Mouse (Mus musculus): ENCODE data around the gene Dnah9.

The Dnah9 gene

DNA sequence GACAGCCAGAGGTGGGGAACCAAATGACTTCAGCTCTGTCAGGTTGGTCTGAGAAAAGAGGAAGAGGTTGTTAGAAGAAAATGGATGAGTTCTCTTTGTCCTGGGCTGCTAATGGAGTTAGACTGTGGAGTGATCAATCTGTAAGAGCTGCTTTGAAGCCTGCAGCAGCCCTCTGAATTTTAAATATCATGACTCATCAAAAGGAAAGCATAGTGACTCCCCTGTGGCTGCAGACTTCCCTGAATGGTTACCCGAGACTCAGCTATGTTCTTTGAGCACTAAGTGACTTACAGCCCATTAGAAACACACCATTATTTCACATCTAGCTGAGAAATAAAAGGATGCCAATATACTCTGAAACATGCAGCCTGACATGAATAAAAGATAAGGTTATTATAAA lies 240.4 kb downstream of the Dnah9 start:
- no peak for DNase-seq (ENCODE audit: extremely low spot score, low spot score)

DNA sequence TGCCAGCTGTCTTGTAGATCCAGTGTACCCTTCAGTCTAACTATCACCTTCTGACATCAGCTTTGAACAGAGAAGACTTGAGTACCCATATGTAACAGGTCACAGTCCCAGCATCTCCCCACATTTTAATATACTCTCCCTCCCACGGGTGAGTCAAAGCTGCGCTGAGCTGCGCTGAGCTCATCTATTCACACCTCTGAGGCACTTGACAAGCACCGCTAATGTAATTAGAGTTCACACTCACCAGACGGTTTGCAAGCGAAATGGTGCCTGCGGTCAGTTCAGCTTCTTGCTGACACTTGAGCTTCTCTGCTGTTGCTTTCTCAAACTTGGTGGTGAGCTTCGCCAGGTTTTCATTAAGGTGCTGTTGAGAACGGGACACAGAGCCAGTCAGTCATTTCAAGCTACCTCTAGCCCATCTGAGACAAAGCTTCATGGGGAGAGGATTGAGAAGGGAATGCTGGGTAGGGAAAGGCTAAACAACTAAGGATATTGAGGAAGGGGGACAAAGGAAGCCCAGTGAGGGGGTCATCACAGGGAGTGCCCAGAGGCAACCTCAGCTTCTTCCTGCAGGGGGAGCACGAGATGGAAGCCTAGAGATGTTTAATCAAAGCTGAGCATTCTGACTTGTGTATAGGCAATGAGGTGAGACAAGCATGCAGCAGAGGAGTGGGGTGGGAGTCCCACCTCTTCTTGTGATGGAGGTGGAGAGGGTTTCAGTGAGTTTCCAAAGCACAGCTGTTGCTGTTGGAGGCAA lies 249.7 kb downstream of the Dnah9 start:
- no peak for DNase-seq (ENCODE audit: extremely low spot score, low spot score)

DNA sequence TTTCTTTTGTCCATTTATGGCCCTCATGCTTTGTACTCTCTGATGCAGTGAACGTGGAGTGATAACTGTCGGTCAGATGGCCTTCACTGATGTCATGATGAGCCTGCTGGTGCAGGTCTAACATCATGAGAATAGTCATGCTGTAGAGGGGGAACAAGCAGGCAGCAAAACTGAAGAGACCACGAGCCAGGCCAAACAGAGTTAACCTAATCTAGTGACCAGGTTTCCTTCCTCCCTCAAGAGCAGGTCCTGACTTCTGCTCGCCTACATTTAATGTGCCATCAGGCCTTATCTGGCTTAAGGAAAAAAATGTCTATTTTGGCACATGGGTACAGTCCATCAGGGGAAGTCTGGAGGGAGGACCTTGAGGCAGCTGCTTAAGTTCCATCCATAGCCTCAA lies 259.2 kb downstream of the Dnah9 start:
- no peak for DNase-seq (ENCODE audit: extremely low spot score, low spot score)

DNA sequence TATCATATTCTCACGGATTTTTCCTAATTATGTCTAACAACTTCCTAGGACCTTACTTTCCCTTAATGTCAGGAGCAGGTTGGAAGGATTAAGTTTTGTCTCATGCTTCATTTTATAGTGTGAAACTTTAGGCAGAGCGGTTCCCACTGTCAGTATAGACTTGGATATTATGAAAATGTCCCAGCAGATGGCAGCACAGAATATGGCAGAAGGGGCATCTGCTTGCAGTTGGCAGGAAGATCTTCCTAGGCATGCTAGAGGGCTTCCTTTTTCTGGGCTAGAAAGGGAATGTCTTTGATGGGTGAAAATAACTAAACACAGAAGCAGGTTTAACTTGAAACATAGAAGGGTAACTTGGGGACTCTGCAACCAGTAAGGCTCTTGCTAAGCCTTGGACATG lies 262.9 kb downstream of the Dnah9 start:
- no peak for DNase-seq (ENCODE audit: extremely low spot score, low spot score)

DNA sequence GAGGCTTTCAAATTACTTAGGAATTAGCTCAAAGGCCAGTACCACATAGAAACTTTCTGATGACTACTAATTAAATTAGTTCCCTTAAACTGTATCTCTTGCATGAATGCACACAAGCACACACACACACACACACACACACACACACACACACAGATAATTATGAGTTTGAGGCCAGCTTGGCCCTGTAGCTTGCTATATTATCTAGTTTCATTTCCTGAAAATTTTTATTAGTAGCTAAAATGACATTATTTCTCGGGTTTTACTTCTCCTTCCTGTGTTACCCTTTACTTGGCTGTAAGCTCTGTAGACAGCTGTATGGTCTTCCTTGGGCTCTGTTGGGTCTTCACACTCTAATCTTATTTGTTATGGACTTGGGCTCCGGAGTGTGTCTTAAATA lies 264.4 kb downstream of the Dnah9 start:
- DNase-seq (ENCODE audit: extremely low spot score, low spot score) = no peak

DNA sequence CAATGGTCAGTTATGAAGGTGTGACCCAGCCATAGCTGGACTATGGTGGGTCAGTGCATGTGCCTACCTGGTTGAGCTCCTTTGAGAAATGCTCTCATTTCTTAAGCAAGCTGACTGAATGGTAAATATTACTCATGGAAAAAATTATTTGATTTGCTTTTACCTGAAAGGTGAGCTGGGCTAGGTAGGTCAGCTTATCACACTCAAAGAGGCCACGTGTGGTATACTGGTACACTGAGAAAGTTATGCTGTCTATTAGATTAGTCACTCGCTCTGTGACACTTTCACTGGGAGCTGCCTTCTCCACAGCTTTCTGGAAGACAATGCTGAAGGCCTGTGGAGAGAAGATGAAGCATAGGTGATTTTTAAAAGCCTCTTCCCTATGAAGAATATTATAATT lies 286.9 kb downstream of the Dnah9 start:
- DNase-seq (ENCODE audit: extremely low spot score, low spot score) = no peak

DNA sequence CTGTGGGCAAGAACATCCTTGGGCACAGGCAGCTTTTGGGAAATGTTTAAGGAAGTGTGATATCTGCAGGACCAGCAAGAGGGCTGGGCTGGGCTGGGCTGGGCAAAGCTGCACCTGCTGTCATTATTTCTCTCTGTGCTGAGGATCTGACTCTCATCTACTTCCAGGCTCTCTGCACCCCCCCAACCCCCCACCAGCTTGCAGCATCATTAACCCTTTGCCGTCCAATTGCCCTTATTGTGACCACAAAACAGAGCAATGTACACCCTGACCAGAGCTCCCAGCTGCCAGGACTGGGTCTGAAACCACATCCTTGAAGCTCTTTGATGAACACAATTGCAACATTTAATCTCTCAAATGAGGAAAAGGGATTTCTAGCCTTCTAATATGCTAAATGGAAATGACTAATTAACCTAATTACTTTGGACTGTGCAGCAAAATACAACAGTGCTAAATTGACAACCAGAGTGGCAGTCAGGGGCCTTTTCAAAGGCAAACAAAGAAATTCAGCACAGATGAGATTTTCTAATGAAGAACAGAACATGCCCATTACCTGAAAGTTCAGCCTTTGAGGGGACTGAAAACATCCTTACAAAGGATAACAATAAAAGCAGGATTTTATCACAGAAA lies 291.1 kb downstream of the Dnah9 start:
- no peak for DNase-seq (ENCODE audit: extremely low spot score, low spot score)

DNA sequence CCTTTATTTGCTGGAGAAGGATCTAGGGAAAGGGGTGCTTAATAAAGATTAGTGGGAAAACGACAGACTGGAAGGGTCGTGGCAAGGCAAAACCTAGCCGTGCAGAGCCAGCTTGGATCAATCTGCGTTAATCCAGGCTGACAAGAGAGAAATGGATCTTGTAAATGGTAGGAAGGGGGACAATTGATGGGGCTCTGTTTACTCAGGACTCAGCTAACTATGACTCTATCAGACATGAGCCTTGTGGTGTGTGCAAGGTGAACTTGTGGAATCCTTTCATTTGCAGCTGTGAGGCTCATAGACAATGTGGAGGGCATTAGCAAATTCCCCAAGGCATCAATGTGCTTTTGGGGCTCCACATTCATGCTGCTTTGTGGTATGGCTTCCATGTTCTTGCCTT lies 306.9 kb downstream of the Dnah9 start:
- no peak for DNase-seq (ENCODE audit: extremely low spot score, low spot score)

DNA sequence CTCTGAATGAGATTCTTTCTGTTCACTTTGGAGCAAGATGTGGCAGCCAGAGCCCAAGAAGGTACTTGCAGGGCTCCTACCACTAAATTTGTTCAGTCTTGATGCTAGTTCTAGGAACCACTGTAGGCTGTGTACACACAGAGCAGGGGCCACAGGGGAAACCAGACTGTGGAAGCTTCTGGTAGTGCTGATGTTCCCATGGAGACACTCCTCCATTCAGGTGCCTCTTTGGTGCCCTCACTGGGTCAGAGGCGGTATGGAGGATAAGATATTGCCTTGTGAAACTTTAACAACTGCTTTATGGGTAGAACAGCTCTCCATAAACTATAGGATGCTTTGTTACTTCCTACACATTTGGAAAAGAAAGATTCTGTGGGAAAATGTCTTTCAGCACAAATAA lies 316.3 kb downstream of the Dnah9 start:
- no peak for DNase-seq (ENCODE audit: extremely low spot score, low spot score)

DNA sequence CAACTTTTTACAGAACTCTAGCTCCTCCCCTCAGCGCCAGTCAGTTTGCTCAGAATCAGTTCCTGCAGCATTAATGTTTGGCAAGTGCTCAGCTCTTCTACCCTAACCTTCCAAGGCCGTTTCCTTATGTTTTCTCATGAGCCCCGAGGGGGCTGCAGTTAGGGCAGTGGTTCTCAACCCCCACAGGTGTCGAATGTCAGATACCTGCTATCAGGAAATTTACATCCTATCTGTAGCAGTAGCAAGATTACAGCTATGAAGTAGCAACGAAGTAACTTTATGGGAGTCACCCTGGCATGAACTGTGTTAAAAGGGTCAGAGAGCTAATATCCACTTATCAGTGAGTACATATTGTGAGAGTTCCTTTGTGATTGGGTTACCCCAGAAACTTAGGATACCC lies 321.9 kb downstream of the Dnah9 start:
- DNase-seq (ENCODE audit: extremely low spot score, low spot score) = no peak

DNA sequence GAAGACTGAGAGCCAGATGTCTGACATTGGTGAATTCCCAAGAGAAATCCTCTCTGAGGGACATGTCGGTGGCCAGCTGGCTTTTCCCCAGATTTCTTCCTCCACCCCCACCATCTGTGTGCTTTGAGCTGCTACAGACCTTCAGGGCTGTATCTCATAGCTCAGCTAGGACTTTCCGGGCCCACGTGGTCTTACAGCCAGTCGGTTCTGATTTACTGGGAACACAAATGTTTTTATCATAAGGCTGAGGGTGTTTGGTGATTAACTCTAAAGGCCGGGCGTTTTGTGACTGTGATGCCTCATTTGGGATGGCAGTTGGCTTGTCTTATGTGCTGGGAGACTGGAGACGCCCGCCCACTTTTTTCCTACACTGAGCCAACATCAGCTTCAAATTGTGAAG lies 329.4 kb downstream of the Dnah9 start:
- DNase-seq (ENCODE audit: extremely low spot score, low spot score) = no peak

DNA sequence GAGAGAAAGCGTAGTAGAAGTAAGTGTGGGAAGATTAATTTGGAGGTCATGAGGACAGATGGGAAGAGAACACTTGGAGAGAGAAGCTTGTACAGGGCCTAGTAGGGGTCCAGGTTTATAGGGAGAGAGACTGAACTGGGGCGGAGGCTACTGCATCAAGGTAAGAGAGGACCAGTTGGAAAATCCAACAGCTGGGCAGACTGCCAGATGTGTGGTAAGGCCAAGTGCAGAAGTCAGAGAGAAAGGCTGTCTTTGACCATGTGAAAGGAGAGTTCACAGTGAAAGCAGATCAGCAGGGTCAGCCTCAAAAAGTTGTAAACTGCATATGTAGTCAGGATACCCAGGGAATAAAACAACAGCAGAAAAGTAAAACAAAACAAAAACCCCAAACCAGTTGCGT lies 343.8 kb downstream of the Dnah9 start:
- DNase-seq (ENCODE audit: extremely low spot score, low spot score) = no peak

DNA sequence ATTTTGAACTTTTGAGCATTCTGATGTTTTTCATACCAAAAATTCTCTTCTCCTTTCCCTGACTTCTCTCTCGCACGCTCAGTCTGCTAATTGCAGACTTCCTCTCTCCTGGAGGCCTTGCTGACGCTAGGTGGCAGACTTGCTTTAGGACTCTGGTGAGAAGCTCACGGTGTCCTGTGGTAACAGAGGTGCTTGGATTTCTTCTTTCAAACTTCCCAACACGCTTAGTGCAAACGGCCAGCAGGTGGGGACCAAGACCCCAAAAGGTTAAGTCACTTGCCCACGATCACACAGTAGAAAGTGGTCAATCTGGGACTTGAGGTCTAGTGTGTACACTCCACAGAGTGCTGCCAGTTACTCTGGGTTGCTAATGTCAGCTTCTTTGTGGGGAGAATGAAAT lies 347.5 kb downstream of the Dnah9 start:
- DNase-seq (ENCODE audit: extremely low spot score, low spot score) = peak; percentile 59

DNA sequence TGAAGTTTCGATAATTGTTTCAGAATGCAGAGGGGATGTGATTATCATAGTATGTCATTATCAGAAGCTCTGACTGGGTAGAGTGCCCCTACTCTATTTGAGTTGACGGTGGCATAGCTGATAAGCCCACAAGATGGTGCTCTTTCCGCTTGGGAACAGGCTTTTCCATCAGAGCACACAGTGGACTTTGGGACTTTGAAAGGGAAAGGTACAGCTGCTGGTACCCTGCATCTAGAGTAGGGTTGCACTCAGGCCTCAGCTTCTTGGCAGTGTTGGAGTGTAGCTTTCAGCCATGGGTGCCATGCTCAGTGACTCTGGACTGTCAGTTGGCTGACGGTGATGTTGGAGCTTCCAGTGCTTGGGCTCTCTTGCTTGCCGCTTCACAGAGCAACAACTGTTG lies 348.1 kb downstream of the Dnah9 start:
- DNase-seq (ENCODE audit: extremely low spot score, low spot score) = no peak

DNA sequence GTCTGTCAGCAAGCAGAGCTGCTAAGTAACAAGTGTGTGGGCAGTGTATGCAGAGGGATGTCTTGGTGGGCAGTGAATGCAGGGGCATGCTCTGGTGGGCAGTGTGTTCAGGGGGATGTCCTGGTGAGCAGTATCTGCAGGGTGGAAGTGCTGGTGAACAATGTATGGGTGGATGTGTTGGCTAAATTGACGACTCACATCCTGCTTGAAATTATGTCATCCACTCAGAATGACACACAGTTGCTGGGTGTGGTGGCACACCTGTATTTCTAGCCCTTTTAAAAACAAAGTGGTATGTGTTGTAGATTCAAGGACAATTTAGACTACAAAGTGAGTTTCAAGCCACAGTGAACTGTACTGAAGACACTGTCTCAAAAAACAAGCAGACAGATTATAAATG lies 350.2 kb downstream of the Dnah9 start:
- no peak for DNase-seq (ENCODE audit: extremely low spot score, low spot score)

DNA sequence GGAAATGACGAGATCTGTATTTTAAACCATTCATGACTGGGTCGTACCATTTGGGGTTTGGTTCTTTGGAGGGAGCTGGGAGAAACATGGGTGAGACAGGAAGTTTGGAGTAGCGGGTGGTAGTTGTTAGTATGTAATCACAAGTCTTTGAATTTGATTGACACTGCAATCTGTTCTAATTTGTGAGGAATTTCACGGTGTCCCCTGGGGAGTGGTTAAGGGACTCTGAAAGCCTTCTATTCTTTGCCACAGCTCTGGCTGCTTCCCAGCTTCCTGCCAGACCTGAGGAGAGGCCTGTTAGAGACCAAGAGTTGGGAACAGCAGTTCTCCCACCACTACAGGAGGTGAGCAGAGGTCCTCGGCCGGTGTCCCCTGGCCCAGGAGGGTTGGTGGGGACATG lies 352.1 kb downstream of the Dnah9 start:
- DNase-seq (ENCODE audit: extremely low spot score, low spot score) = no peak

DNA sequence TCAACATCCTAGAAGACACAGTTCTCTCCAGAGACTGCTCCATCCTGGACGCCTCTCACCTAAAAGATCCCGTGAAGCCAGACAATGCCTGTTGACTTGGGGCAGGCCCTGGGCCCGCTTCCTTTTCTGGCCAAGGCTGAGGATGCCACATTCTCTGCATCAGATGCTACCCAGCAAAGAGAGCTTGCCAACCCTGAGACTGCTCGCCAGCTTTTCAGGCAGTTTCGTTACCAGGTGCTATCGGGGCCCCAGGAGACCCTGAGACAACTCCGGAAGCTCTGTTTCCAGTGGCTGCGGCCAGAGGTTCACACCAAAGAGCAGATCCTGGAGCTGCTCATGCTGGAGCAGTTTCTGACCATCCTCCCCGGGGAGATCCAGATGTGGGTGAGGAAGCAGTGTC lies 354.0 kb downstream of the Dnah9 start:
- DNase-seq (ENCODE audit: extremely low spot score, low spot score) = no peak

DNA sequence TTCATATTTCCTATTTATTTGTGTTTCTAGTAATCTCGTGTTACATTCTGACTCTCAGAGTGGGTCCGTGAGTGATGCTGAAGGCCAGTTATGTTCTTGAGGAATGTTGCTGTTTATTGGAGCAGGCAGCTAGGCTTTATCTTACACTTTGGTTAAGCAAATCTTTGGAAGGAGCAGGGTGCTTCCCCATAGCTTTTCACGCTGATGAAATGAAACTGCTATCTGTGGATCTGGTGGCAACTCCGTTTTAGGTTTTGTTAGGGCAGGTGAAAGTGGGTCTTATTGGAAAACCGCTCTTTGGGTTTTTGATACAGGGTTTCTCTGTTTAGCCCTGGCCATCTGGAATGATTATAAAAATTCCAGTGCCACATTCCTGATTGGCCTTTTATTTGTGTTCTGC lies 356.3 kb downstream of the Dnah9 start:
- DNase-seq (ENCODE audit: extremely low spot score, low spot score) = no peak

DNA sequence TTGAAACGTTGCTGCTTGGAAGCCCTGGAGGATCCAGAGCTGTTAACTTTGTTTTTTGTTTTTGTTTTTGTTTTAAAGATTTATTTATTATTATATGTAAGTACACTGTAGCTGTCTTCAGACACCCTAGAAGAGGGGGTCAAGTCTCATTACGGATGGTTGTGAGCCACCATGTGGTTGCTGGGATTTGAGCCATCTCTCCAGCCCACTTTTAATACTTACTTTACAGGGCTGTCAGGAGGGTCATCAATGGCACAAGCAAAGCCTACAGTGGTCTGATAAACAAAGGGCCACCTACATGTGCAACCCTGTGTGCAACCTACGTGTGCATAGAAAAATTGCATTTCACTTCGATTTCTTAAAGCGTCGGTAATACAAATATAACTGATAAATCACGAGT lies 360.8 kb downstream of the Dnah9 start:
- DNase-seq (ENCODE audit: extremely low spot score, low spot score) = no peak

DNA sequence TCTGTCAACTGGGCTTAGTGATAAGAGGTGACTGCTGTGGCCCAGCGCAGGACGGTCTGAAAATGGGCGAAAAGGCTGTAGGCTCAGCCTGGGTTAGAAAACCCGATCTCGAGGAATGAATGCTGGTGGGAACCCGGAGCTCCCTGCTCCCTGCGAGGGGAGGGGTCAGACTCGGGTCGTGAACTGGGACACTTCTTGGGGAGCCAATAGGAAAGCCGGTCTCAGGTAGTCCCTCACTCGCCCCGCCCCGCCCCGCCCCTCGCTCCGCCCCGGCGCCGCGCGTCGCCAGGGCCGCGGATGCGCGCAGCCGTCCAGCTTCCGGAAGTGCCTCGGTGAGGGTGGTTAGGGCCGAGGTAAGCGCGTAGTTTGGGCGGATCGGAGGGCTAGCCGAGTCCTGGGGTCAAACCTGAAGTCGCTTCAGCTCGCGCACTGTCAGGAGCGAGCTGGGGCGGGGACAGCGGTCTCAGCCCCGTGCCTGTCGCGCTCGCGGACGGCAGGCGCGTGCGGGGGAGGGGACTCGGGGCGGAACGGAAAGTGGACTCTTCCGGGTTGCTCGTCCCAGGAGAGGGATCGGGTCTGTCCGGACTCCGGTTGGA lies 361.3 kb downstream of the Dnah9 start, which contains the start of gene Zkscan6:
Gene Zkscan6, plus strand, starts transcription at position 267 of the 596 bp plus-strand sequence.
- peak; percentile 99 for DNase-seq (ENCODE audit: extremely low spot score, low spot score)

DNA sequence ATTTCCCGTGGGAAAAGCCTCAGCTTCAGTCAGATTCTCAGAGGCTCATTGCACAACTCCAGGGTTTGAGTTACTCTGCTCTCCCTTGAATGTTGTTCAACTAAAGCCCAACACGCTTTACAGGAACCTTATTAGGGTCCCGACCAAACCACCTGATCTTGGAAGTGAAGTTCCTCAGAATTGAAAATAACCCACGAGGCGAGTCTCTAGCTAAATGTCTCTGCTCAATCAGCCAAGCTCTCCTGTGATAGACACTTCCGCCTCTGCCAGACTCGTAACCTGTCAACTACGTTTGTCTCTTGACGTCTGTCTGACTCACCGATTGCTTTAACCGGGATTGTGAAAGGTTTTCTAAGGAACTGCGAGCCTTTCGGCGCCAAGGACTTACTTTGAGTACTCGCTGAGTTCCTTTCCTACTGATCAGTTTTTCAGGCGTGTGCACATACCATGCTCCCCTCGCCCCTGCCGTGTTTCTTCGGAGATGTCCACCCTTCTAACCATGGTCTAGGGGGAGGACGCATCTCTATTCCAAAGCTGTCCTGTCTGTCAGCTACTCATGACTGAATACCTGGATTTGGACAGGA lies 361.9 kb downstream of the Dnah9 start:
- no peak for DNase-seq (ENCODE audit: extremely low spot score, low spot score)

DNA sequence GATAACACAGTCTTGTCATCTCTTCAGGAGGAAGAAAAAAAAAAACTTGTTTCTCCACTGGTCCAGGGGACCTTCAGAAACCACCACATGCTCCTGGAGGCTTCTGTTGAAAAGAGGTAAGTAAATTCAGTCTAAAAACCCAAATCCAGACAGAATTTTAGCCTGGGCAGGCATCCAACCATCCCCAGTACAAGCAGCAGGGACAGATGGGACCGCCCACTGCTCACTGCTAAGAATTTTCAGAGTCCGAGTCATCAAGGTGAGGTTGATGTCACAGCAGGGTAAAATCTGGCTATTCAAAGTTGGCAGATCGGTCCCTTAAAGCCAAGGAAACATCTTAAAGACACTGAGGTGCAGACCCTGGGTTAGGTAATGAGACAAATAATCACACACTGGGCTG lies 366.5 kb downstream of the Dnah9 start:
- DNase-seq (ENCODE audit: extremely low spot score, low spot score) = no peak

DNA sequence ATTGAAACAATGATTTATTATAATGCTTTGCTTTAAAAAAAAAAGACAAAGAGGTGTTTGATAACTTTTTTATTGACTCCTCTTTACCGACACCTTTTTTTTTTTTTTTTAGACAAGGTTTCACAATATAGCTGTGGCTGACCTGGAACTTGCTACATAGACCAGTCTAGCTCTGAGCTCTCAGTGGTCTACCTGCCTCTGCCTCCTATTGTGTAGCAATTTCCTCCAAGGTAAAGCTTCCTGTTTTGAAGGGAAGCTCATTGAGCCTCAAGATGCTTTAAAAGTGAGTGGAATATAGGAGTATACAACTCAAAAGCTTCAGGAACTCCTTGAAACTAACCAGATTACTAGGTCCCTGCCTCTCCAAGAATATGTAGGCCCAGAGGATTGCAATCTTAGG lies 372.5 kb downstream of the Dnah9 start:
- no peak for DNase-seq (ENCODE audit: extremely low spot score, low spot score)
